Mouse (Mus musculus) stomach, postnatal 0 days (tissue): ENCODE measurements around the gene Naga.

Source experiments
- CTCF ChIP-seq: IDR thresholded peaks from 2 replicates; pipeline ENCODE4 v1.5.1; 2016; ENCODE audit warnings: antibody characterized with exemption, low read depth, mild to moderate bottlenecking, moderate library complexity
- EP300 ChIP-seq: optimal IDR thresholded peaks from 2 replicates; pipeline ENCODE3; 2016; ENCODE audit warnings: antibody characterized with exemption

GRCm38 (mm10) chr15:82362234-82362633 is 23.5 kb upstream of the Naga start:
- TF ChIP-seq CTCF: no peak
- TF ChIP-seq EP300: no peak
